Mouse (Mus musculus): ENCODE results near the gene Rbak.
"Not testable (repeated sequence)": the region's sequence is repeated elsewhere in the genome, so short reads cannot be mapped to it uniquely, and the experiment has no call there.

Rbak gene

GRCm38 (mm10) chr5:143134216-143135010 is 46.2 kb downstream of the Rbak start:
- DNase-seq (ENCODE audit: low spot score): not testable (repeated sequence)

DNA sequence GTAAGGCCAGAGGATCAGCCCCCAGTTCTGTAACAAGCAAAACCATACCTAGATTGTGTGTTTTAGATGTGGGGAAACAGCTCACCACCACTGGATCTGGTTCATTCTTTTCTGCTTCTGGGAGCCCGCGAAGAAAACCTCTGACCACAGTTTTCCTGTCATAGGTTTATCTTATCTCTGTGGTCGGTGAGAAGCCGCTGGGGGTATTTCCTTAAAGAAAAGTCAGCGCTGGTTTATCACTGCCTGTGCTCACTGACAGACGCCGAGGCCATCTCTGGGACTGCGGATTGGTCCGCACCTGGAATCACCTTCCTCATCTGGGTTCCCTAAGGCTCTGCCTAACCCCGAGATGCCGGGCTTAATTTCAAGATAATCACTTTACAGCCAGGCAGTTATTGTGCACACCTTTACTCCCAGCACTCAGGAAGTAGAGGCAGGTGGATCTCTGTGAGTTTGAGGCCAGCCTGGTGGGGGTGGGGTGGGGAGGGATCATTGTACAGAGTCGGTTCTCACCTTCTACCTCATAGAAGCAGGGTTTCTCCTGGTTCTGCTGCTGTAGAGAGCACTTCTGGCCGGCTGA is 47.5 kb downstream of the Rbak start:
- DNase-seq (ENCODE audit: low spot score): no peak

DNA sequence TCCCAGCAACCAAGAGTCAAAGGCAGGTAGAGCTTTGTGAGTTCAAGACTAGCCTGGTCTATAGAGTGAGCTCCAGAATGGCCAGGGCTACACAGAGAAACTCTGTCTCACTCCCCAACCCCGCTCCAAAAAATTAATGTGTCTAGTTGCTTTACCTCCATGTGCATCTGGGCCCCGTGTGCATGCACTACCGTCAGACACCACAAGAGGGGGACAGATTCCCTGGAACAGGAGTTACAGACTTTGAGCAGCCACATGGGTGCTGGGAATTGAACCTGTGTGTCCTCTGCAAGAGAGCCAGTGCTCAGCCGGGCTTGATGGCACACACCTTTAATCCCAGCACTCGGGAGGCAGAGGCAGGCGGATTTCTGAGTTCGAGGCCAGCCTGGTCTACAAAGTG is 50.2 kb downstream of the Rbak start:
- no peak for DNase-seq (ENCODE audit: low spot score)

DNA sequence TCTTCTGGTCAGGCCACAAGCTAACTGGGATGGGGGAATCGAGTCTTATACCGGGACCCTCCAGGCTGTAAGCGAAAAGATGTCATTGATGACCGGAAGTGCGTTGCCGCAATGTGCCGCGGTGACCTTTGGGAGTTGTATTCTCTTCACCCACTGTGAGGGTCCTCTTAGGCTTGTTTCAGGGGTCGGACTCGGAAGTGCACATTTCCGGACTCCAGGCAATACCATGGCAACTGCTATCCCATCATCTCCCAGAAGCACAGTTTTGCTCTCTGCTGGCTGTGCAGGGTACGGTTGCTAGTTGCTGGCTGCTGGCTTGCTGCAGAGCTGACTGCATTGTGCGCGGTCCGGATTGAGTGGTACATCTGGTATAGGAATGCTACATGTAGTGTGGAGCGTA is 51.5 kb downstream of the Rbak start:
- DNase-seq (ENCODE audit: low spot score): no peak

GRCm38 (mm10) chr5:143127837-143128236 is 52.7 kb downstream of the Rbak start:
- no peak for DNase-seq (ENCODE audit: low spot score)

GRCm38 (mm10) chr5:143126908-143127307 is 53.7 kb downstream of the Rbak start:
- DNase-seq (ENCODE audit: low spot score): no peak

DNA sequence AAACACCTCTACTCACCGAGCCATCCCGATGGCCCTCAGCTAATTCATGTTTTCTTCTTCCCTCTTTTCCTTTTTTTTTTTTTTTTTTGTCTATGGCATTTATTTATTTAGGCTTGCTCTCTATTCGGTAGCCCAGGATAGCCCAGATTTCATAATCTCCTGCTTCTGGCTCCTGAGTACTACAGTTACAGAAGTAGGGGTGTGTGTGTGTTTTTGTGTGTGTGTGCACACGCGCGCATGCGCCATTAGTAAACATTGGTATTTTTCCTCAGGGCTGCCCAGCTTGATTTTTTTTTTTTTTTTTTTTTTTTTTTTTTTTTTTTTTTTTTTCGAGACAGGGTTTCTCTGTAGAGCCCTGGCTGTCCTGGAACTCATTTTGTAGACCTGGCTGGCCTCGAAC is 54.5 kb downstream of the Rbak start:
- no peak for DNase-seq (ENCODE audit: low spot score)

DNA sequence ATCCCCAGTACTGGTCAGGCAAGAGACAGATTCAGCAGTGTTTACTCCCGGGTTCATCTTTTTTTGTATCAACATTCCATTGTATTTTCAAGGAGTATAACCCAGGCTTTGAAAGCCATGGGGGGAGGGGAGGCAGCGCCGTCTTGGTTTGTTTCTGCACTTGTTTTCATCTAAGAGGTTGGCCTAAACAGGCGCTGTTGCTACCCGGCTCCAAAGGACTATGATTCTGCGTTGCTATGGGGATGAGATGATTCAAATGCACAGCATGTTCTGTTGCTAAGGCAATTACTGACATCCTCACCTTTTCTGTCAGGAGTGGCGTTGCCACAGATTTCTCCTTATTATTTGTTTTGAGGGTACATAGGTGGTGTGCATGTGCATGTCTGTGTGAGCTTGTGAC is 55.0 kb downstream of the Rbak start:
- no peak for DNase-seq (ENCODE audit: low spot score)

DNA sequence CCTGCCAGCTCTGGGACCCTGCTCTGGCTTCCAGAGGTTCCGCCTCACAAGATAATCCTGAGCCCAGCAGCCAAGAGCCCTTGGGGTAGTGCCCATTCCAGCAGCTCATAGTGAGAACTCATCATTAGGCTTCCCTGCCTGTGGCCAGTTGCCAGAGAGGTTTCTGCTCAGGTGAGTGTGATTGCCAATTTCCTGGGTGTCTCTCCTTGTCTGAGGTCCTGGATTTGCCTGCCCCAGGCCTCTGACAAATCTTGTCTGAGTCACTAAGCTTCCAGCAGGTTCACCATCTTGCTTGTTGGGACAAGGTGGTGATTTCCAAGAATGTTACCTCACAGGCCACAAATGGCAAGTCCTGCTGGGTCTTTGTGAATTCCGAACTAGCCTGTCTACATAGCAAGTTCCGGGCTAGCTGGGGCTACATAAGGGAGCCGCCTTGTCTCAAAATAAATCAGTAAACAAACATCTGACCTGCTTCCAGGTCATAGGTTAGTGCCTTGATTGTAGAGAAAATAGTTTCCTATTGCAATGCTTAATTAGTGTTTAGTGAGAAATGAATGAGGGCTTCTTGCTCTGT is 55.7 kb downstream of the Rbak start:
- DNase-seq (ENCODE audit: low spot score): no peak

GRCm38 (mm10) chr5:143122673-143123072 is 57.9 kb downstream of the Rbak start:
- DNase-seq (ENCODE audit: low spot score): no peak

Data from ovary, postnatal 14 days (tissue).